Mouse (Mus musculus): ENCODE data around the gene Wdr20.

- TF ChIP-seq CTCF (IDR thresholded peaks at IDR 0.05; ENCODE audit: low read depth, low read length) (no peak), POLR2A (IDR thresholded peaks at IDR 0.05; ENCODE audit: insufficient read depth, low read length) (no peak), EP300 (IDR thresholded peaks at IDR 0.05; ENCODE audit: insufficient read depth, low read depth, low read length) (no peak)
Measured at GRCm38 (mm10) chr12:110762321-110762720, 24.6 kb downstream of the Wdr20 start.

Data from ES-Bruce4 (cell line).